Mouse (Mus musculus): ENCODE results near the gene Ift81.

DNA sequence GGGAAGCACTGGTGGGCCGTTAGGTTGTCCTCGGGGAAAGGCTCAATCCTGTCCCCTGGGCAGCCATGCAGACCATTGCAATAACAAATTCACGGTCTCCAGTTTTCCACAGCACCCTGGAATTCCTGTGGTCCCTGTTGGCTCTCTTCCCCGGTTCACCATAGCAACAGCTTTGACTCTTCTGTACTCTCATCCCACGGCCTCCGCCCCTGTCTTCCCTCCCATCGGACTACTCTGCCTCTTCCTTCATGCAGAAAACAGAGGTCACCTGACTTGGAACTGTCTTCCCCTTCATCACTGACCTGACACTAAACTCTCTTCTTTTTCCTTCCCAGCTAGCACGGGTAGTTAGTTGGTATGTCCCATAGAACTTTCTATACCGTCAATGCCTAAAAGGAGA is 22.0 kb upstream of the Ift81 start:
- TF ChIP-seq CTCF (IDR thresholded peaks at IDR 0.05; ENCODE audit: low read depth) (no peak), EP300 (IDR thresholded peaks at IDR 0.05; ENCODE audit: low read depth) (no peak)

Data from heart, postnatal 0 days (tissue).